Mouse (Mus musculus) erythroblast, embryonic 14.5 days (primary cell): ENCODE measurements around the gene Unc79. TPM values are rescaled to one million over a fixed set of nuclear protein-coding genes. Genes with fewer than 3 reads are reported as not detected.

ENCODE experiments used
- H3K27me3 ChIP-seq: 2 replicates; pipeline ENCODE4 v1.6.1; 2012; ENCODE audit warnings: inconsistent platforms; ENCODE audit not compliant: control insufficient read depth
- H3K36me3 ChIP-seq: 2 replicates; pipeline ENCODE4 v1.6.1; 2012; ENCODE audit warnings: mild to moderate bottlenecking, inconsistent platforms; ENCODE audit not compliant: control insufficient read depth
- H3K4me1 ChIP-seq: 2 replicates; pipeline ENCODE4 v1.6.1; 2012; ENCODE audit warnings: inconsistent platforms; ENCODE audit not compliant: control insufficient read depth
- H3K4me3 ChIP-seq: replicated peaks from 2 replicates; pipeline ENCODE3; 2012; ENCODE audit warnings: moderate library complexity, mild to moderate bottlenecking, inconsistent platforms
- H3K9me3 ChIP-seq: 2 replicates; pipeline ENCODE4 v1.6.1; 2012; ENCODE audit warnings: low read length, inconsistent platforms, mixed read lengths; ENCODE audit not compliant: control insufficient read depth
- GATA1 ChIP-seq: IDR thresholded peaks from 2 replicates; pipeline ENCODE4 v1.6.1; 2012; ENCODE audit warnings: low read length, inconsistent platforms, mixed read lengths
- TAL1 ChIP-seq: IDR thresholded peaks from 3 replicates; pipeline ENCODE4 v1.6.1; 2012; ENCODE audit warnings: low read length, inconsistent platforms, mixed read lengths
- polyA plus RNA-seq: library from polyadenylated mRNA; stranded (reverse); fragments of >175 nt; gene quantifications from 2 replicates; pipeline ENCODE4 v1.2.3, GENCODE M21; 2012

The Unc79 gene
- polyA plus RNA-seq, 1 experiment: not detected

- H3K4me3 ChIP-seq: no peak overlapping the region
- H3K27me3 ChIP-seq: no peaks in the 10 kb centered on the region
- TF ChIP-seq GATA1 (no peak), TAL1 (no peak)
- peaks cover 5% of the 10 kb centered on the region for H3K9me3 ChIP-seq
- no peaks in the 10 kb centered on the region for H3K36me3 ChIP-seq
- no peaks in the 10 kb centered on the region for H3K4me1 ChIP-seq
Measured at GRCm38 (mm10) chr12:103205561-103205960, 256.9 kb downstream of the Unc79 start.

DNA sequence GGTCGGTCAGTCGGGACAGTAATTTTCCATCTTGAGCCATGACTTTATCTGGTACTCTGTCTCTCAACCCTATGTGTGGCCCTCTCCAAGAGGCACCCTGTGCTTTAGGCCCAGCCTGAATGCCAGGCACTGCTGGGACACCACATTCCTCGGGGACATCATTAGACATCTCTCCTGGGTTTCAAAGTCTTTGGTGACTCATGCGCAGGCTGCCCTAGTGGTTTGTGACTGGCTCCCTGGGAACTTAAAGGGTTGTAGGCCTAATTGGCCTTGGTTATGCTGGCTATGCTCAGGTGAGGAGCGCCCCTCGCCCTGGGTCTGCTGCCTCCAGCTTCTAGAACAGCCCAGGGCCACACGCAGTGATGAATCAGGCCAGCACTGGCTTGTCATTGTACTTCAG is 260.9 kb downstream of the Unc79 start:
- TF ChIP-seq TAL1: no peak
- no peak for TF ChIP-seq GATA1
- H3K4me3 ChIP-seq: no peak overlapping the region
- no peaks in the 10 kb centered on the region for H3K4me1 ChIP-seq
- H3K27me3 ChIP-seq: no peaks in the 10 kb centered on the region
- H3K9me3 ChIP-seq: peaks cover 11% of the 10 kb centered on the region
- H3K36me3 ChIP-seq: no peaks in the 10 kb centered on the region

DNA sequence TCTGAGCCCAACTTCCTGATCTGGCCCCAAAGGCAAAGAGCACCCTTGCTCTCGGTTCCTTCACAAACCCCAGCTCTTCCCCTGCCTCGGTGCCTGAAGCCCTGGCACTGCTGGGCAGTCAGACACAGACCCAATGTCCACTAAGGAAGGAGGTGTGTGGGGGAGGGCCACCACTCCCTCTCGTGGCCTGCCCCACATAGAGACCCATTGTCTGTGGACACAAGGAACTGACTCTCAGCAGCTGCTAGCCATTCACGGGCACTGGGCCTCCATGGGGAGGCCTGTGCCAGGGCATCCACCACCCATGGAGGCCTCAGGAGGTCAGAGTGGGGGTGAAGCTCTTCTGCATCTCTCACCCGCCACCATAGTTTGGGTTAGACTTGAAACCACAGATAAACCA is 262.4 kb downstream of the Unc79 start:
- TF ChIP-seq TAL1 (no peak), GATA1 (no peak)
- H3K4me3 ChIP-seq: no peak overlapping the region
- H3K9me3 ChIP-seq: peaks cover 11% of the 10 kb centered on the region
- H3K27me3 ChIP-seq: no peaks in the 10 kb centered on the region
- H3K4me1 ChIP-seq: no peaks in the 10 kb centered on the region
- H3K36me3 ChIP-seq: no peaks in the 10 kb centered on the region

- H3K4me3 ChIP-seq: no peak overlapping the region
- TF ChIP-seq TAL1: no peak
- TF ChIP-seq GATA1: no peak
- peaks cover 11% of the 10 kb centered on the region for H3K9me3 ChIP-seq
- H3K4me1 ChIP-seq: no peaks in the 10 kb centered on the region
- H3K36me3 ChIP-seq: no peaks in the 10 kb centered on the region
- no peaks in the 10 kb centered on the region for H3K27me3 ChIP-seq
Measured at GRCm38 (mm10) chr12:103213591-103213990, 264.9 kb downstream of the Unc79 start.

DNA sequence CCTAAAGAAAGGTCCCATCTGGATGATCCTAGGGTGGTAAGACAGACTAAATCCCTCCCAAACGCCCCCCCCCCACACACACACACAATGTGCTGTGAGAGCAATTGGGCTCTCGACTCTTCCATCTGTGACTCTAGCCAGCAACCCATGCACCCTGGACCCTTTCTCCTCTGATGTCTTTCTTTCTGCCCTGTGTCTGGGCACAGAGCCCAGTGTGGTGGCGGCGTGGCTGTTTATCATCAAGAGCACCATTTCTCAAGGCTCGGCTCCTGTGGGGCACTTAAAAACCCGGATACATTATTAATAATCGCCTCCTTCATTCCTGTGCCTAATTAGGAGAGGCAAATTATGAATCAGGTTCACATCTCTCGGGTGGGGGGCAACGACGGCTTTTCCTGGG is 265.6 kb downstream of the Unc79 start:
- TF ChIP-seq GATA1 (no peak), TAL1 (no peak)
- H3K27me3 ChIP-seq: no peaks in the 10 kb centered on the region
- H3K4me1 ChIP-seq: no peaks in the 10 kb centered on the region
- H3K9me3 ChIP-seq: peaks cover 7% of the 10 kb centered on the region; the same call in 1 of the 2 replicates
- no peaks in the 10 kb centered on the region for H3K36me3 ChIP-seq
- no peak overlapping the region for H3K4me3 ChIP-seq

DNA sequence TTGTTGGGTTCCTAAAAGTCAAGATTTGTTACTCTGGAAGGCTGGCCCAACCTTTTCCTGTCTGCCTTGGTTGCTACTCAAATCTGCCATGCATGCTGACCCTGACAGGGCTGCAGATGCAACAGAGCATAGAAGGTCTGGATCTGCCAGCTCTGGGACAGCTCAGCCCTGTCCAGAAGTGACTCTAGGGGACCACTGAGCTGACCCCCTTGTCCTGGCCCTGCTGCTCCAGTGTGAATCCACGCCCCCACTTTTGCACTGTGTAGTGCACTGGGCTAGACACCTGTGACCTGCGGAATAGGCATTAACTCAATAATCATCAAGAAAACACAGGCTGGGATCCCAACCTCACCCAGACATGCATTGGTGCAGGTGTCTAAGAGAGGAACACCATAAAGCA is 266.1 kb downstream of the Unc79 start:
- peaks cover 6% of the 10 kb centered on the region; the same call in 1 of the 2 replicates for H3K9me3 ChIP-seq
- H3K4me1 ChIP-seq: no peaks in the 10 kb centered on the region
- H3K27me3 ChIP-seq: no peaks in the 10 kb centered on the region
- H3K4me3 ChIP-seq: no peak overlapping the region
- H3K36me3 ChIP-seq: no peaks in the 10 kb centered on the region
- TF ChIP-seq GATA1 (no peak), TAL1 (no peak)

GRCm38 (mm10) chr12:103215877-103216610 is 267.4 kb downstream of the Unc79 start:
- TF ChIP-seq TAL1 (no peak), GATA1 (no peak)
- Histone ChIP-seq H3K4me1 (no peaks in the 10 kb centered on the region), H3K9me3 (peaks cover 6% of the 10 kb centered on the region; the same call in 1 of the 2 replicates), H3K36me3 (no peaks in the 10 kb centered on the region), H3K27me3 (no peaks in the 10 kb centered on the region), H3K4me3 (no peak overlapping the region)

- no peaks in the 10 kb centered on the region for H3K27me3 ChIP-seq
- no peaks in the 10 kb centered on the region for H3K9me3 ChIP-seq
- no peak overlapping the region for H3K4me3 ChIP-seq
- no peaks in the 10 kb centered on the region for H3K4me1 ChIP-seq
- H3K36me3 ChIP-seq: no peaks in the 10 kb centered on the region
- TF ChIP-seq GATA1: no peak
- no peak for TF ChIP-seq TAL1
Measured at GRCm38 (mm10) chr12:103223671-103224070, 275.0 kb downstream of the Unc79 start.

GRCm38 (mm10) chr12:103226121-103226520 is 277.5 kb downstream of the Unc79 start:
- no peaks in the 10 kb centered on the region for H3K36me3 ChIP-seq
- TF ChIP-seq GATA1 (no peak), TAL1 (no peak)
- no peaks in the 10 kb centered on the region for H3K27me3 ChIP-seq
- H3K4me3 ChIP-seq: no peak overlapping the region
- no peaks in the 10 kb centered on the region for H3K9me3 ChIP-seq
- H3K4me1 ChIP-seq: no peaks in the 10 kb centered on the region
